Mouse (Mus musculus): ENCODE results near the gene Foxj3. TPM values are rescaled to one million over a fixed set of nuclear protein-coding genes. Genes with fewer than 3 reads are reported as not detected.

The Foxj3 gene
- total and polyA plus RNA-seq, 3 experiments, result 13.4 to 33.9 (median 15.3) TPM

- peaks cover 4% of the 10 kb centered on the region for H3K9me3 ChIP-seq (replicated peaks; ENCODE audit: low read length)
- dilution Hi-C loops (cut with MboI; ENCODE audit: extremely low pct_ligation_motif_present, extremely low pct_unique_long_range_greater_than_20kb, low sequenced_read_pairs) (no loop called here), in situ Hi-C loops (cut with MboI; ENCODE audit: low pct_ligation_motif_present, low pct_unique_long_range_greater_than_20kb, low sequenced_read_pairs) (no loop called here)
- H3K4me1 ChIP-seq (ENCODE audit: control insufficient read depth in 1 of 2, insufficient read depth in 2 of 2), result peaks cover 0 to 19% of the 10 kb centered on the region in 2 experiments; a peak in 2 of 4 replicates
- peaks cover 0 to 16% of the 10 kb centered on the region in 2 experiments for H3K36me3 ChIP-seq (replicated peaks in 1 of 2; ENCODE audit: control insufficient read depth in 1 of 2, insufficient read depth in 1 of 2, low read length in 1 of 2)
- H3K4me2 ChIP-seq (ENCODE audit: insufficient read depth, low read depth, poor library complexity, severe bottlenecking), result no peak overlapping the region
- H3K79me2 ChIP-seq (replicated peaks; ENCODE audit: control insufficient read depth, extremely low read depth, insufficient read depth, poor library complexity, severe bottlenecking), result no peaks in the 10 kb centered on the region
- no peak overlapping the region for H3K9ac ChIP-seq (ENCODE audit: insufficient read depth, low read depth)
- H3K27ac ChIP-seq (ENCODE audit: insufficient read depth, low read depth), result no peak overlapping the region
- DNase-seq (ENCODE audit: extremely low read depth), result no peak
- H3K27me3 ChIP-seq (replicated peaks), result no peaks in the 10 kb centered on the region
- TF ChIP-seq ELF1 (IDR thresholded peaks at IDR 0.05; ENCODE audit: low read depth, low read length) (no peak), RAD21 (IDR thresholded peaks at IDR 0.05; ENCODE audit: low read depth, low read length) (no peak), ZC3H11A (IDR thresholded peaks at IDR 0.05; ENCODE audit: low read depth, low read length) (no peak)
- no peak overlapping the region for H3K4me3 ChIP-seq (replicated peaks in 1 of 3; ENCODE audit: low read depth in 2 of 3, low read length in 2 of 3, poor library complexity in 1 of 3)
Measured at GRCm38 (mm10) chr4:119637946-119638345, 101.1 kb downstream of the Foxj3 start.

GRCm38 (mm10) chr4:119638656-119639055 is 101.9 kb downstream of the Foxj3 start:
- in situ Hi-C loops (cut with MboI; ENCODE audit: low pct_ligation_motif_present, low pct_unique_long_range_greater_than_20kb, low sequenced_read_pairs) (no loop called here), dilution Hi-C loops (cut with MboI; ENCODE audit: extremely low pct_ligation_motif_present, extremely low pct_unique_long_range_greater_than_20kb, low sequenced_read_pairs) (no loop called here)
- H3K79me2 ChIP-seq (replicated peaks; ENCODE audit: control insufficient read depth, extremely low read depth, insufficient read depth, poor library complexity, severe bottlenecking), result no peaks in the 10 kb centered on the region

GRCm38 (mm10) chr4:119642666-119643065 is 105.9 kb downstream of the Foxj3 start:
- no peaks in the 10 kb centered on the region for H3K79me2 ChIP-seq (replicated peaks; ENCODE audit: control insufficient read depth, extremely low read depth, insufficient read depth, poor library complexity, severe bottlenecking)
- H3K4me1 ChIP-seq (ENCODE audit: control insufficient read depth in 1 of 2, insufficient read depth in 2 of 2), result no peaks in the 10 kb centered on the region
- dilution Hi-C loops (cut with MboI; ENCODE audit: extremely low pct_ligation_motif_present, extremely low pct_unique_long_range_greater_than_20kb, low sequenced_read_pairs) (no loop called here), in situ Hi-C loops (cut with MboI; ENCODE audit: low pct_ligation_motif_present, low pct_unique_long_range_greater_than_20kb, low sequenced_read_pairs) (no loop called here)
- TF ChIP-seq RAD21 (IDR thresholded peaks at IDR 0.05; ENCODE audit: low read depth, low read length), result peak; percentile 5
- TF ChIP-seq SMC3 (IDR thresholded peaks at IDR 0.05; ENCODE audit: low read depth, low read length), result 0 out of 2 replicates have a peak, but pooled peaks have one; percentile 3
- no peak for TF ChIP-seq NELFE (IDR thresholded peaks at IDR 0.05; ENCODE audit: low read depth, low read length)
- TF ChIP-seq CTCF (conservative IDR thresholded peaks at IDR 0.05 in 1 of 2, IDR thresholded peaks at IDR 0.05 in 1 of 2; ENCODE audit: low read depth in 2 of 2, low read length in 2 of 2), result peak in 1 of 2 experiments; percentile 20; a peak in 1 of 4 replicates
- H3K9ac ChIP-seq (ENCODE audit: insufficient read depth, low read depth), result no peak overlapping the region
- no peak overlapping the region for H3K27ac ChIP-seq (ENCODE audit: insufficient read depth, low read depth)
- H3K9me3 ChIP-seq (replicated peaks; ENCODE audit: low read length), result peaks cover 7% of the 10 kb centered on the region
- H3K4me2 ChIP-seq (ENCODE audit: insufficient read depth, low read depth, poor library complexity, severe bottlenecking), result no peak overlapping the region
- H3K4me3 ChIP-seq (replicated peaks in 1 of 3; ENCODE audit: low read depth in 2 of 3, low read length in 2 of 3, poor library complexity in 1 of 3), result no peak overlapping the region
- H3K27me3 ChIP-seq (replicated peaks), result no peaks in the 10 kb centered on the region
- H3K36me3 ChIP-seq (replicated peaks in 1 of 2; ENCODE audit: control insufficient read depth in 1 of 2, insufficient read depth in 1 of 2, low read length in 1 of 2), result no peaks in the 10 kb centered on the region
- DNase-seq (ENCODE audit: extremely low read depth), result peak; percentile 14

More at GRCm38 (mm10) chr4:119638656-119639055, 101.9 kb downstream of the Foxj3 start:
- H3K9me3 ChIP-seq (replicated peaks; ENCODE audit: low read length), result peaks cover 7% of the 10 kb centered on the region
- H3K4me3 ChIP-seq (replicated peaks in 1 of 3; ENCODE audit: low read depth in 2 of 3, low read length in 2 of 3, poor library complexity in 1 of 3), result no peak overlapping the region
- TF ChIP-seq HCFC1 (IDR thresholded peaks at IDR 0.05; ENCODE audit: low read depth, low read length), result no peak
- no peak for TF ChIP-seq PAX5 (IDR thresholded peaks at IDR 0.05; ENCODE audit: low read length)
- no peak for TF ChIP-seq ZNF384 (IDR thresholded peaks at IDR 0.05; ENCODE audit: low read depth, low read length)
- no peak for TF ChIP-seq ZMIZ1 (IDR thresholded peaks at IDR 0.05; ENCODE audit: low read depth, low read length)
- TF ChIP-seq EP300 (IDR thresholded peaks at IDR 0.05; ENCODE audit: low read length), result no peak
- no peak for TF ChIP-seq GABPA (IDR thresholded peaks at IDR 0.05; ENCODE audit: insufficient replicate concordance, low read depth, low read length)
- TF ChIP-seq TCF12 (IDR thresholded peaks at IDR 0.05; ENCODE audit: low read depth, low read length), result no peak
- TF ChIP-seq MAFK (IDR thresholded peaks at IDR 0.05; ENCODE audit: insufficient replicate concordance, low read length), result no peak
- TF ChIP-seq JUN (IDR thresholded peaks at IDR 0.05; ENCODE audit: insufficient read depth, low read depth, low read length), result no peak
- H3K27ac ChIP-seq (ENCODE audit: insufficient read depth, low read depth), result no peak overlapping the region
- H3K4me1 ChIP-seq (ENCODE audit: control insufficient read depth in 1 of 2, insufficient read depth in 2 of 2), result peaks cover 0 to 19% of the 10 kb centered on the region in 2 experiments; a peak in 2 of 4 replicates
- no peak overlapping the region for H3K9ac ChIP-seq (ENCODE audit: insufficient read depth, low read depth)
- no peak for DNase-seq (ENCODE audit: extremely low read depth)
- peaks cover 0 to 9% of the 10 kb centered on the region in 2 experiments for H3K36me3 ChIP-seq (replicated peaks in 1 of 2; ENCODE audit: control insufficient read depth in 1 of 2, insufficient read depth in 1 of 2, low read length in 1 of 2)
- H3K27me3 ChIP-seq (replicated peaks), result no peaks in the 10 kb centered on the region
- no peak overlapping the region for H3K4me2 ChIP-seq (ENCODE audit: insufficient read depth, low read depth, poor library complexity, severe bottlenecking)

All from CH12.LX (cell line).